Mouse (Mus musculus): ENCODE measurements at regions not wholly inside any gene's neighbourhood (a gene's known extent, or its start where the extent isn't known, plus 50 kb on each side); places are given as distances from the start of the nearest gene placed in this dataset.

DNA sequence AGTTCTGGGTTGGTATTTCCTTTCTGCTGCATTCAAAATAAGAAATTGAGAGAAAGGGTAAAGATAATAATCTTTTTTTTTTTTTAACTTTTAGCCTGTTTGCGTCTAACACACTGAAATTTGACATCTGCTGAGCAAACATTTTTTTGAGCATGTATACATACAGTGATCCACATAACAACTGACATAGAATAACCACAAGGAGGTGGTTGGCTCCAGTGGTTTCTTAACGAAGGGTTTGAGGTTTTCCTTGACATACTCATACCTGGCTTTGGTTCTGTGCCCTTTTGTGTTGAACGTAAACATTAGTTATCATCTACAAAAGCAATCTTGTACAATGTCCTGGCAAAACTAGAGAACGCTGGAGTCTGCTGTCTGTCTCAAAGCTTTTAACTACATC is 96.5 kb downstream of the 1190002N15Rik start:
- TF ChIP-seq CTCF (IDR thresholded peaks at IDR 0.05; ENCODE audit: low read depth) (no peak), EP300 (IDR thresholded peaks at IDR 0.05; ENCODE audit: low read depth) (no peak)
